12 mouse cellular contexts compared by ENCODE assay signal in the genomic region with DNA sequence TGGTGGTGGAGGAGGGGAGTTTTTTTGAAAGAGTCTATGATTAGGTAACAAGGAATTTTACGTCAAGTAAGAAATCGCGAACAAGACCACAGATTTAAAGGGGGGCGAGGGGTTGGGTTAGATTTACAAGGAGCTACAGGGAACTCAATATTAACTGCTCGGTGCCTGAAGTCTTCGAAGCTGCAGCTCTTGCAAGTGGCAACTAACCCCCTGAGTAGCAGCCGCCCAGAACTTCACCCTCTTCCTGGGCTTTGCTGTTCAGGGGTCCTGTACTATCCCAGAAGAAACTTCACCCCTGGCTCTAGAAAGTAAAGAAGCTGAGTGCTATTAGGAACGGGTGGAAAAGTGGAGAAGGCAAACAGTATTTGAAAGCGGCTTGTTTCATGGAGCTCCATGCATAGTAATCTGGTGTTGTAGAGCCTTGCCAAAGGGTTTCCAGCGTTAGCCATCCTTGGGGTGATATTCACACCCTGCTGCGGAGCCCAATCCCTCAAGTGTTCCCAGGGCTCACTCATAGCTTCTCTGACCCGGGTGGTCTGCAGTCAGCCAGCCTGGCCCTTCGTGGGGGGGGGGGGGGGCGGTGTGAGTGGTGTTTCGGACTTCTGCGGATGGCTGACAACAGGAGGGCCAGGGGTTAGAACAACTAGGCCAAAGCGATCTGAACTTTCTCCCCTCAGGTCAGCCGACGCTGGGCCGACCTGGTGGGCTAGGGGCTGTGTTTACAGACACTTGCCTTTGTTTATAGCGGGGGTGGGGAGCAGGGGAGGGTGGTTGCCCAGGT. TPM values are rescaled to one million over a fixed set of nuclear protein-coding genes. Genes with fewer than 3 reads are reported as not detected.
DNase-seq lines count a peak whose midpoint lies in the region; ATAC-seq lines count a peak whose summit lies in the region.
"Had no signal": no experiment of that assay in that cellular context is flagged by ENCODE, and none has a peak within 500 bp of the region (broad histone marks: within the 10 kb centered on the region; RNA-seq: fewer than 3 reads in every experiment).

No protein-coding gene starts in this region.

- H3K9me3 ChIP-seq in forebrain, embryonic 11.5 days (ENCODE audit: control insufficient read depth, low read length), result no peaks in the 10 kb centered on the region
- no peaks in the 10 kb centered on the region for H3K9me3 ChIP-seq in forebrain, embryonic 16.5 days (ENCODE audit: control insufficient read depth, low read length)
- no peaks in the 10 kb centered on the region for H3K9me3 ChIP-seq in neural tube, embryonic 15.5 days (replicated peaks)
- no peaks in the 10 kb centered on the region for H3K9me3 ChIP-seq in limb, embryonic 13.5 days
- H3K9me3 ChIP-seq: hindbrain, embryonic 12.5 days had no signal

- peak; percentile 63 for DNase-seq in forebrain, embryonic 11.5 days (ENCODE audit: low spot score)
- DNase-seq in neural tube, embryonic 10.5 days (ENCODE audit: extremely low spot score, low spot score), result peak; percentile 70
- DNase-seq in kidney, postnatal 4 days, result no peak
- DNase-seq in cerebellum, adult 8-10 months, result no peak
- DNase-seq: spleen, adult 18-20 months; thymus, postnatal 14 days had no signal

- H3K4me3 ChIP-seq in forebrain, embryonic 11.5 days (ENCODE audit: low read depth, low read length), result no peak overlapping the region
- H3K4me3 ChIP-seq in forebrain, embryonic 16.5 days (replicated peaks; ENCODE audit: low read length), result no peak overlapping the region
- no peak overlapping the region for H3K4me3 ChIP-seq in neural tube, embryonic 15.5 days (replicated peaks)
- H3K4me3 ChIP-seq in limb, embryonic 13.5 days, result peak overlapping the region; percentile 81
- H3K4me3 ChIP-seq: hindbrain, embryonic 12.5 days had no signal

- H3K4me2 ChIP-seq in forebrain, embryonic 11.5 days (ENCODE audit: low read depth, low read length, severe bottlenecking), result no peak overlapping the region
- no peak overlapping the region for H3K4me2 ChIP-seq in forebrain, embryonic 16.5 days (ENCODE audit: low read length)
- H3K4me2 ChIP-seq in neural tube, embryonic 15.5 days, result no peak overlapping the region
- peak overlapping the region; percentile 75 for H3K4me2 ChIP-seq in limb, embryonic 13.5 days (replicated peaks)
- H3K4me2 ChIP-seq: hindbrain, embryonic 12.5 days had no signal

- WGBS in forebrain, embryonic 11.5 days, result under 1% methylated on average over 21 of the region's 21 CpGs
- 2% methylated on average over 21 of the region's 21 CpGs for WGBS in forebrain, embryonic 16.5 days
- 3% methylated on average over 21 of the region's 21 CpGs for WGBS in neural tube, embryonic 15.5 days
- WGBS in limb, embryonic 13.5 days, result 3% methylated on average over 21 of the region's 21 CpGs

- no peak overlapping the region for H3K9ac ChIP-seq in forebrain, embryonic 11.5 days (ENCODE audit: low read length)
- H3K9ac ChIP-seq in forebrain, embryonic 16.5 days (replicated peaks; ENCODE audit: low read depth, low read length), result no peak overlapping the region
- no peak overlapping the region for H3K9ac ChIP-seq in neural tube, embryonic 15.5 days (replicated peaks)
- peak overlapping the region; percentile 78 for H3K9ac ChIP-seq in limb, embryonic 13.5 days
- H3K9ac ChIP-seq: hindbrain, embryonic 12.5 days had no signal

- H3K27ac ChIP-seq in forebrain, embryonic 11.5 days (ENCODE audit: low read depth, low read length), result no peak overlapping the region
- no peak overlapping the region for H3K27ac ChIP-seq in forebrain, embryonic 16.5 days (ENCODE audit: low read length)
- H3K27ac ChIP-seq in neural tube, embryonic 15.5 days (replicated peaks), result no peak overlapping the region
- H3K27ac ChIP-seq in limb, embryonic 13.5 days, result peak overlapping the region; percentile 90
- H3K27ac ChIP-seq: hindbrain, embryonic 12.5 days; kidney, postnatal 0 days had no signal

- H3K36me3 ChIP-seq in forebrain, embryonic 11.5 days (ENCODE audit: control insufficient read depth, insufficient read depth, low read length), result no peaks in the 10 kb centered on the region
- no peaks in the 10 kb centered on the region for H3K36me3 ChIP-seq in forebrain, embryonic 16.5 days (ENCODE audit: control insufficient read depth, insufficient read depth)
- H3K36me3 ChIP-seq in neural tube, embryonic 15.5 days, result no peaks in the 10 kb centered on the region
- H3K36me3 ChIP-seq in limb, embryonic 13.5 days, result no peaks in the 10 kb centered on the region; the same call in 1 of the 2 replicates
- H3K36me3 ChIP-seq: hindbrain, embryonic 12.5 days had no signal

- ATAC-seq in forebrain, embryonic 11.5 days (replicated peaks; ENCODE audit: low FRiP score), result no peak
- ATAC-seq in forebrain, embryonic 16.5 days, result no peak
- ATAC-seq in neural tube, embryonic 15.5 days (ENCODE audit: low FRiP score), result no peak
- ATAC-seq in limb, embryonic 13.5 days (ENCODE audit: low FRiP score, low read depth), result no peak
- ATAC-seq in frontal cortex, adult (ENCODE audit: low TSS enrichment), result no peak

- H3K27me3 ChIP-seq in forebrain, embryonic 11.5 days (ENCODE audit: control insufficient read depth, insufficient read depth, low read length), result peaks cover 94% of the 10 kb centered on the region
- peaks cover 75% of the 10 kb centered on the region for H3K27me3 ChIP-seq in forebrain, embryonic 16.5 days (replicated peaks; ENCODE audit: control insufficient read depth, insufficient read depth, low read length)
- peaks cover 93% of the 10 kb centered on the region for H3K27me3 ChIP-seq in neural tube, embryonic 15.5 days (replicated peaks)
- H3K27me3 ChIP-seq in limb, embryonic 13.5 days, result peaks cover 35% of the 10 kb centered on the region

- H3K4me1 ChIP-seq in forebrain, embryonic 11.5 days (replicated peaks; ENCODE audit: control insufficient read depth, insufficient read depth, low read length), result peaks cover 16% of the 10 kb centered on the region
- H3K4me1 ChIP-seq in forebrain, embryonic 16.5 days (replicated peaks; ENCODE audit: control insufficient read depth, insufficient read depth, low read length), result peaks cover 22% of the 10 kb centered on the region
- H3K4me1 ChIP-seq in neural tube, embryonic 15.5 days, result peaks cover 21% of the 10 kb centered on the region
- peaks cover 38% of the 10 kb centered on the region for H3K4me1 ChIP-seq in limb, embryonic 13.5 days

RNA-seq across cellular contexts. Expression of a gene that starts 4.5 kb away (rescaled TPM):
- polyA plus RNA-seq in forebrain, embryonic 11.5 days (2014; fragmentation: Nextera tagmentation; extraction: Ambion mirVana), result not detected in 2 replicates
- polyA plus RNA-seq in forebrain, embryonic 16.5 days (2015; fragmentation: Nextera tagmentation; extraction: Ambion mirVana), result not detected in 2 replicates
- 1.0 TPM in 1 of 2 replicates, not detected in the other for polyA plus RNA-seq in neural tube, embryonic 15.5 days (2015; fragmentation: Nextera tagmentation; extraction: Ambion mirVana)
- 10.8 and 11.4 TPM in 2 replicates for polyA plus RNA-seq in limb, embryonic 13.5 days (2015; fragmentation: Nextera tagmentation; extraction: Ambion mirVana)
- polyA plus RNA-seq: hindbrain, embryonic 12.5 days; kidney, postnatal 0 days had no signal

Comparison
In these comparisons a context has a peak if more than half of its experiments do, and no peak if none do; other contexts are left out.
1. DNase-seq: peak in forebrain, embryonic 11.5 days (single experiment) and neural tube, embryonic 10.5 days (single experiment); none in kidney, postnatal 4 days (0 of 2) and cerebellum, adult 8-10 months (single experiment).